Mouse (Mus musculus) stomach, postnatal 0 days (tissue): Measurements from ENCODE around the gene Crebl2. TPM values are rescaled to one million over a fixed set of nuclear protein-coding genes. Genes with fewer than 3 reads are reported as not detected.

Source experiments
- ATAC-seq: fragments of 200-750 bp; cut with Nextera tagmentation; 2 replicates; pipeline ENCODE4 v1.8.0; 2017; ENCODE audit not compliant: low FRiP score, low TSS enrichment
- DNase-seq: peaks from one replicate; pipeline ENCODE4 v3.0.0-alpha.2; 2016; ENCODE audit warnings: low spot score
- H3K27ac ChIP-seq: fragments of 300-500 bp; sonication (generic); replicated peaks from 2 replicates; pipeline ENCODE4 v1.5.1; 2014; ENCODE audit warnings: mild to moderate bottlenecking, control low read depth
- H3K27me3 ChIP-seq: fragments of 300-500 bp; sonication (generic); 2 replicates; pipeline ENCODE4 v1.6.1; 2014; ENCODE audit warnings: low read length; ENCODE audit not compliant: control insufficient read depth, insufficient read depth
- H3K36me3 ChIP-seq: fragments of 300-500 bp; sonication (generic); 2 replicates; pipeline ENCODE4 v1.6.1; 2014; ENCODE audit warnings: low read length, mixed read lengths; ENCODE audit not compliant: control insufficient read depth, insufficient read depth
- H3K4me1 ChIP-seq: fragments of 300-500 bp; sonication (generic); replicated peaks from 2 replicates; pipeline ENCODE4 v1.6.1; 2014; ENCODE audit warnings: antibody characterized with exemption; ENCODE audit not compliant: control insufficient read depth, insufficient read depth
- H3K4me2 ChIP-seq: fragments of 300-500 bp; sonication (generic); replicated peaks from 2 replicates; pipeline ENCODE4 v1.6.1; 2014; ENCODE audit warnings: low read depth, mild to moderate bottlenecking, control low read depth, moderate library complexity
- H3K4me3 ChIP-seq: fragments of 300-500 bp; sonication (generic); 2 replicates; pipeline ENCODE4 v1.5.1; 2014; ENCODE audit warnings: low read depth, low read length, control low read depth
- H3K9ac ChIP-seq: fragments of 300-500 bp; sonication (generic); 2 replicates; pipeline ENCODE4 v1.6.1; 2014; ENCODE audit warnings: mild to moderate bottlenecking, low read length, control low read depth, mixed read lengths
- H3K9me3 ChIP-seq: fragments of 300-500 bp; sonication (generic); 2 replicates; pipeline ENCODE4 v1.6.1; 2016; ENCODE audit warnings: low read length; ENCODE audit not compliant: control insufficient read depth
- CTCF ChIP-seq: IDR thresholded peaks from 2 replicates; pipeline ENCODE4 v1.5.1; 2016; ENCODE audit warnings: antibody characterized with exemption, low read depth, mild to moderate bottlenecking, moderate library complexity
- EP300 ChIP-seq: optimal IDR thresholded peaks from 2 replicates; pipeline ENCODE3; 2016; ENCODE audit warnings: antibody characterized with exemption
- WGBS: fragments of 180-500 bp; shearing (Covaris S2); extraction: QIAGEN DNeasy Blood & Tissue Kit; methylation state at CpG from one replicate; pipeline ENCODE4 v1.1.7; 2014; 5-methylcytosine and 5-hydroxymethylcytosine counted together
- polyA plus RNA-seq: library from polyadenylated mRNA; unstranded; fragments of >200 nt; fragmentation: Nextera tagmentation; extraction: Ambion mirVana; gene quantifications from 2 replicates; pipeline ENCODE4 v1.2.1, GENCODE M21; 2015

Crebl2 gene
- polyA plus RNA-seq, 1 experiment from 2014 or later, result 4.7 TPM

GRCm38 (mm10) chr6:134791251-134792118 is 38.5 kb upstream of the Crebl2 start:
- Histone ChIP-seq H3K36me3 (no peaks in the 10 kb centered on the region), H3K4me3 (peak overlapping the region; percentile 79), H3K4me1 (no peaks in the 10 kb centered on the region), H3K4me2 (peak overlapping the region; percentile 52), H3K27me3 (no peaks in the 10 kb centered on the region), H3K9me3 (no peaks in the 10 kb centered on the region), H3K27ac (peak overlapping the region; percentile 100), H3K9ac (peak overlapping the region; percentile 98)
- peak; percentile 64 for DNase-seq
- peak; percentile 79 for ATAC-seq
- WGBS, result under 1% methylated on average over 46 of the region's 46 CpGs
- TF ChIP-seq CTCF (no peak), EP300 (no peak)

- Histone ChIP-seq H3K4me3 (peak within 1 kb of the TSS; percentile 79), H3K9me3 (no peaks in the 10 kb centered on the region), H3K4me2 (peak within 1 kb of the TSS; percentile 69), H3K4me1 (no peaks in the 10 kb centered on the region), H3K36me3 (no peaks in the 10 kb centered on the region), H3K27ac (peak within 1 kb of the TSS; percentile 100), H3K27me3 (no peaks in the 10 kb centered on the region), H3K9ac (peak within 1 kb of the TSS; percentile 98)
- DNase-seq (peak; percentile 93), ATAC-seq (peak; percentile 89)
- TF ChIP-seq CTCF (no peak), EP300 (no peak)
- WGBS, result under 1% methylated on average over 73 of the region's 108 CpGs
Measured at GRCm38 (mm10) chr6:134792141-134793045, 37.6 kb upstream of the Crebl2 start, which contains the start of gene Dusp16. Gene Dusp16, minus strand, starts transcription at chr6:134792625.

- ATAC-seq (no peak), DNase-seq (no peak)
- Histone ChIP-seq H3K27me3 (no peaks in the 10 kb centered on the region), H3K4me1 (no peaks in the 10 kb centered on the region), H3K36me3 (no peaks in the 10 kb centered on the region), H3K4me3 (peak overlapping the region; percentile 79), H3K4me2 (peak overlapping the region; percentile 69), H3K9me3 (no peaks in the 10 kb centered on the region), H3K9ac (peak overlapping the region; percentile 77), H3K27ac (peak overlapping the region; percentile 78)
- WGBS, result 52% methylated on average over 21 of the region's 21 CpGs
- TF ChIP-seq EP300, result no peak
- 0 out of 2 replicates have a peak, but pooled peaks have one; percentile 6 for TF ChIP-seq CTCF
Measured at GRCm38 (mm10) chr6:134793046-134793806, 36.7 kb upstream of the Crebl2 start.

GRCm38 (mm10) chr6:134793911-134794520 is 35.9 kb upstream of the Crebl2 start:
- H3K4me1 ChIP-seq, result no peaks in the 10 kb centered on the region
- H3K9ac ChIP-seq, result 0 out of 2 replicates have a peak overlapping the region, but pooled peaks have one; percentile 5
- no peak overlapping the region for H3K4me3 ChIP-seq
- 0 out of 2 replicates have a peak overlapping the region, but pooled peaks have one; percentile 41 for H3K27ac ChIP-seq
- no peaks in the 10 kb centered on the region for H3K27me3 ChIP-seq
- no peaks in the 10 kb centered on the region for H3K9me3 ChIP-seq
- ATAC-seq (peak; percentile 16; the same call in 1 of the 2 replicates), DNase-seq (peak; percentile 87)
- H3K36me3 ChIP-seq, result no peaks in the 10 kb centered on the region
- whole genome bisulfite sequencing, result 17% methylated on average over 21 of the region's 21 CpGs
- TF ChIP-seq CTCF, result peak; percentile 90
- TF ChIP-seq EP300, result no peak
- H3K4me2 ChIP-seq, result peak overlapping the region; percentile 37; the same call in 1 of the 2 replicates

- Histone ChIP-seq H3K27me3 (no peaks in the 10 kb centered on the region), H3K9ac (no peak overlapping the region), H3K9me3 (no peaks in the 10 kb centered on the region), H3K27ac (no peak overlapping the region), H3K4me2 (no peak overlapping the region), H3K36me3 (no peaks in the 10 kb centered on the region), H3K4me3 (no peak overlapping the region), H3K4me1 (no peaks in the 10 kb centered on the region)
- ATAC-seq (no peak), DNase-seq (no peak)
- WGBS, result 83% methylated on average over 10 of the region's 10 CpGs
- TF ChIP-seq EP300 (no peak), CTCF (no peak)
Measured at GRCm38 (mm10) chr6:134796297-134796696, 33.7 kb upstream of the Crebl2 start.
